11 mouse cellular contexts compared by ENCODE assay signal in genomic region chr13:106761661-106762060, GRCm38 (mm10).
"Had no signal": no experiment of that assay in that cellular context is flagged by ENCODE, and none has a peak within 500 bp of the region (broad histone marks: within the 10 kb centered on the region; RNA-seq: fewer than 3 reads in every experiment).

No protein-coding gene starts in this region.

- H3K27me3 ChIP-seq: limb, embryonic 15.5 days had no signal

- H3K4me3 ChIP-seq: limb, embryonic 15.5 days; midbrain, embryonic 10.5 days had no signal

- H3K4me2 ChIP-seq: limb, embryonic 15.5 days had no signal

- H3K9me3 ChIP-seq: limb, embryonic 15.5 days; midbrain, embryonic 10.5 days had no signal

- H3K27ac ChIP-seq: limb, embryonic 15.5 days; liver, embryonic 14.5 days; midbrain, embryonic 10.5 days had no signal

- H3K4me1 ChIP-seq: limb, embryonic 15.5 days; midbrain, embryonic 10.5 days had no signal

- H3K36me3 ChIP-seq: limb, embryonic 15.5 days; midbrain, embryonic 10.5 days had no signal

- DNase-seq: kidney, adult 11 months; kidney, adult 9 months; kidney, postnatal 14 days; left cerebral cortex, postnatal 4 days; lung, adult 18-20 months; right cerebral cortex, adult 18-20 months; right cerebral cortex, postnatal 25 days; thymus, postnatal 4 days had no signal

- H3K9ac ChIP-seq: limb, embryonic 15.5 days; liver, embryonic 14.5 days had no signal
